In the genomic region with DNA sequence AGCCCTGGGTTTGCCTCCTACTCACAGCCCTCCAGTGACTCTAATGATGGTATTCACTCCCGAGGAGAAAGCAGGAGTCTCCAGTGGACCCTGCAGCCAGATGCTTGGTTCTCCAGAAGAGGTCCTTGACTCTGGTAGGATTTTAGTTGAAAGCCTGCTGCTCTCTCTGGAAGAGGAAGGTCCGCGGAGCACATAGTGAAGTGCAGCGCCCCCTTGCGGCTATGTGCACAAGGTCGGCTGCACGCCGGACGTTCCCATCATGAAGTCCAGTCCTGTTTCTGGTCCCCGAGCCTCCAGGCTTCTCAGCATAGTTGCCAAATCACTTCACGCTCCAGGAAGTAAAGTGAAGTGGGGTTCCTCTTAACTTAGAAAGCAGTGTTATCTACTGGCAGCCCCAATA, we compare ENCODE assay signal across 8 mouse cellular contexts.
A peak's percentile ranks its signal among the peaks of the same experiment; 100 is the strongest.
DNase-seq lines count a peak whose midpoint lies in the region; ATAC-seq lines count a peak whose summit lies in the region.

No protein-coding gene starts in this region.

- peak; percentile 7 for DNase-seq in cerebellum, adult 11-12 months
- no peak for DNase-seq in cerebellum, adult 11 months
- peak; percentile 37 for DNase-seq in c-Kit-positive CD71-negative TER-119-negative erythroid progenitor cells, embryonic 14.5 days (ENCODE audit: low read depth)
- peak; percentile 27 to 31 for DNase-seq in gastrocnemius, adult 8-10 months (ENCODE audit: low spot score in 2 of 2)
- DNase-seq in large intestine, adult 2 months (ENCODE audit: low read depth, low spot score), result peak; percentile 3
- peak; percentile 71 for DNase-seq in lung, postnatal 10 days
- DNase-seq in spleen, adult 12 weeks (ENCODE audit: low spot score), result peak; percentile 9

- WGBS in large intestine, adult 2 months, result 5% methylated on average over 11 of the region's 11 CpGs

- ATAC-seq in CD4-positive, CD25-positive, alpha-beta regulatory T cell, adult 4 months, result peak; percentile 66
